Mouse (Mus musculus) lung, postnatal 0 days (tissue): ENCODE results near the gene Mvd. TPM values are rescaled to one million over a fixed set of nuclear protein-coding genes. Genes with fewer than 3 reads are reported as not detected.

Source experiments
- ATAC-seq: fragments of 200-750 bp; cut with Nextera tagmentation; 2 replicates; pipeline ENCODE4 v1.8.0; 2017; ENCODE audit warnings: moderate library complexity
- DNase-seq: peaks from one replicate; pipeline ENCODE4 v3.0.0-alpha.2; 2016; ENCODE audit warnings: low spot score
- H3K27ac ChIP-seq: fragments of 300-500 bp; sonication (generic); 2 replicates; pipeline ENCODE4 v1.5.1; 2014; ENCODE audit warnings: antibody characterized with exemption, mild to moderate bottlenecking, low read length, mixed read lengths
- H3K27me3 ChIP-seq: fragments of 300-500 bp; sonication (generic); replicated peaks from 2 replicates; pipeline ENCODE4 v1.6.1; 2014; ENCODE audit warnings: low read length, mixed read lengths; ENCODE audit not compliant: insufficient read depth
- H3K36me3 ChIP-seq: fragments of 300-500 bp; sonication (generic); 2 replicates; pipeline ENCODE4 v1.6.1; 2014; ENCODE audit warnings: low read length, mixed read lengths; ENCODE audit not compliant: insufficient read depth
- H3K4me1 ChIP-seq: fragments of 300-500 bp; sonication (generic); 2 replicates; pipeline ENCODE4 v1.6.1; 2014; ENCODE audit warnings: antibody characterized with exemption, low read depth, low read length, mixed read lengths; ENCODE audit not compliant: insufficient read depth
- H3K4me2 ChIP-seq: fragments of 300-500 bp; sonication (generic); replicated peaks from 2 replicates; pipeline ENCODE4 v1.6.1; 2014; ENCODE audit warnings: low read depth, mild to moderate bottlenecking, low read length, moderate library complexity, mixed read lengths
- H3K4me3 ChIP-seq: fragments of 300-500 bp; sonication (generic); 2 replicates; pipeline ENCODE4 v1.5.1; 2014; ENCODE audit warnings: low read depth, low read length
- H3K9ac ChIP-seq: fragments of 300-500 bp; sonication (generic); replicated peaks from 2 replicates; pipeline ENCODE4 v1.6.1; 2014; ENCODE audit warnings: low read depth, mild to moderate bottlenecking
- H3K9me3 ChIP-seq: fragments of 300-500 bp; sonication (generic); 2 replicates; pipeline ENCODE4 v1.6.1; 2016; ENCODE audit warnings: low read length, mixed read lengths
- CTCF ChIP-seq: IDR thresholded peaks from 2 replicates; pipeline ENCODE4 v1.5.1; 2016; ENCODE audit warnings: antibody characterized with exemption, mild to moderate bottlenecking
- EP300 ChIP-seq: IDR thresholded peaks from 2 replicates; pipeline ENCODE4 v1.6.1; 2016; ENCODE audit warnings: antibody characterized with exemption, mild to moderate bottlenecking, control low read depth
- WGBS: fragments of 180-500 bp; shearing (Covaris S2); extraction: QIAGEN DNeasy Blood & Tissue Kit; methylation state at CpG from one replicate; pipeline ENCODE4 v1.1.7; 2014; 5-methylcytosine and 5-hydroxymethylcytosine counted together
- polyA plus RNA-seq: library from polyadenylated mRNA; unstranded; fragments of >200 nt; fragmentation: Nextera tagmentation; extraction: Ambion mirVana; gene quantifications from 2 replicates; pipeline ENCODE4 v1.2.1, GENCODE M21; 2015

Mvd gene
- polyA plus RNA-seq, 1 experiment from 2014 or later: 29.2 TPM

DNA sequence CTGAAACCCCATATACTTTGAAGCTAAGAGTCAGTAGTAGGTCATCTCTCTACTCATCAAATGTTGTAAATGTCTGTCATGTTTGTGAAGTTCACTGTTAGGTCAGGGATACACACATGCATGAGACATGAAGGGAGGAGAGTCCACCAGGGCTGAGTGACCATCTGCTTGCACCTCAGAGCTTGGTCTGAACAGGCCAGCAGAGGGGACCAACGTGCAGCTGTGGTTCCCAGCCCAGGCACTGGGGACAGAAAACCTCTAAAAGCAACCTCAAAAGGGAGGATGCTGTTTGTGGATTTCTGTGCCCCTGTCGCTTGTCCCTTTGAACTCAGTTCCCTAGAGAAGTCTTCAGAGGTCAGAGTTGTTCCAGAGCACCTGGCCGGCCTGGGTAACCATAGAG, 2.0 kb upstream of the Mvd start:
- peak; percentile 44 for DNase-seq
- no peak for ATAC-seq
- Histone ChIP-seq H3K9me3 (no peaks in the 10 kb centered on the region), H3K27ac (no peak overlapping the region), H3K27me3 (no peaks in the 10 kb centered on the region), H3K4me2 (peak overlapping the region; percentile 97; the same call in 1 of the 2 replicates), H3K36me3 (no peaks in the 10 kb centered on the region), H3K4me3 (no peak overlapping the region), H3K9ac (no peak overlapping the region), H3K4me1 (peaks cover 7% of the 10 kb centered on the region; the same call in 1 of the 2 replicates)
- whole genome bisulfite sequencing: 49% methylated on average over 3 of the region's 3 CpGs
- TF ChIP-seq EP300 (no peak), CTCF (peak; percentile 60)

- no peaks in the 10 kb centered on the region for H3K36me3 ChIP-seq
- DNase-seq (peak; percentile 97), ATAC-seq (peak; percentile 68)
- H3K27me3 ChIP-seq: no peaks in the 10 kb centered on the region
- H3K4me3 ChIP-seq: peak overlapping the region; percentile 52
- peak; percentile 95 for TF ChIP-seq EP300
- no peak for TF ChIP-seq CTCF
- H3K9ac ChIP-seq: peak overlapping the region; percentile 45
- peak overlapping the region; percentile 97 for H3K4me2 ChIP-seq
- under 1% methylated on average over 19 of the region's 19 CpGs for WGBS
- peaks cover 7% of the 10 kb centered on the region; the same call in 1 of the 2 replicates for H3K4me1 ChIP-seq
- H3K9me3 ChIP-seq: no peaks in the 10 kb centered on the region
- peak overlapping the region; percentile 90 for H3K27ac ChIP-seq
Measured at GRCm38 (mm10) chr8:122444058-122444748, 981 bp upstream of the Mvd start.

DNA sequence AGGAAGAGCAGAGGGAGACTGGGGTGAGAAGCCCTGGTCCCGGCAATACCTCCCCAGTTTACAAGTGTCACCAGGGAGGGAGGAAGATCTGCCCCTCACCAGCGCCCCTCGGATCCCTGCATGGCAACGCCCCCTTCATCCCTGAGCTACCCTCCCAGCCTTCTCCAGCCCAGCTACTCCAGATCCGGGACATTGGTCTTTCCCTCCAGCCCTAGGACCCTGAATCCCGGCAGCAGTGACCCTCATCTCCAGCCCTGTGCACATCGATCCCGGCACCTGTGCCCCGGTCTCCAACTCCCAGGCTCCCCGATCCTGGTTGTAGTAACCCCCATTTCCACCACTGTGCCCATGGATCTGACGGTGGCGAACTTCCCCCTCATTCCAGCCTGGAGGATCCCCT, 441 bp downstream of the Mvd start:
- peak overlapping the region; percentile 59; the same call in 1 of the 2 replicates for H3K27ac ChIP-seq
- TF ChIP-seq CTCF (no peak), EP300 (no peak)

GRCm38 (mm10) chr8:122442356-122442755, 866 bp downstream of the Mvd start:
- no peak for DNase-seq

More for the DNA sequence above, 441 bp downstream of the Mvd start:
- H3K27me3 ChIP-seq: no peaks in the 10 kb centered on the region
- no peaks in the 10 kb centered on the region for H3K9me3 ChIP-seq
- H3K4me2 ChIP-seq: peak overlapping the region; percentile 97
- peak overlapping the region; percentile 52 for H3K4me3 ChIP-seq
- peaks cover 7% of the 10 kb centered on the region; the same call in 1 of the 2 replicates for H3K4me1 ChIP-seq
- ATAC-seq (no peak), DNase-seq (no peak)
- 2% methylated on average over 11 of the region's 12 CpGs for WGBS
- H3K9ac ChIP-seq: peak overlapping the region; percentile 43
- H3K36me3 ChIP-seq: no peaks in the 10 kb centered on the region

GRCm38 (mm10) chr8:122441326-122441725, 1.9 kb downstream of the Mvd start:
- ATAC-seq: no peak
- WGBS: 88% methylated on average over 1 of the region's 1 CpGs
- Histone ChIP-seq H3K36me3 (no peaks in the 10 kb centered on the region), H3K4me3 (no peak overlapping the region), H3K9me3 (no peaks in the 10 kb centered on the region), H3K27me3 (no peaks in the 10 kb centered on the region), H3K9ac (no peak overlapping the region), H3K4me1 (peaks cover 7% of the 10 kb centered on the region; the same call in 1 of the 2 replicates), H3K4me2 (no peak overlapping the region), H3K27ac (no peak overlapping the region)
- TF ChIP-seq CTCF (no peak), EP300 (no peak)
- no peak for DNase-seq

More at GRCm38 (mm10) chr8:122442356-122442755, 866 bp downstream of the Mvd start:
- Histone ChIP-seq H3K27me3 (no peaks in the 10 kb centered on the region), H3K9me3 (no peaks in the 10 kb centered on the region), H3K9ac (peak overlapping the region; percentile 43), H3K36me3 (no peaks in the 10 kb centered on the region), H3K27ac (no peak overlapping the region), H3K4me1 (peaks cover 7% of the 10 kb centered on the region; the same call in 1 of the 2 replicates), H3K4me3 (peak overlapping the region; percentile 52), H3K4me2 (peak overlapping the region; percentile 97)
- WGBS: 23% methylated on average over 7 of the region's 7 CpGs
- ATAC-seq: no peak
- TF ChIP-seq EP300 (no peak), CTCF (no peak)

GRCm38 (mm10) chr8:122439336-122439735, 3.9 kb downstream of the Mvd start:
- no peak overlapping the region for H3K4me2 ChIP-seq
- H3K27me3 ChIP-seq: no peaks in the 10 kb centered on the region
- no peaks in the 10 kb centered on the region for H3K4me1 ChIP-seq
- no peak for TF ChIP-seq EP300
- TF ChIP-seq CTCF: no peak
- H3K4me3 ChIP-seq: no peak overlapping the region
- no peaks in the 10 kb centered on the region for H3K9me3 ChIP-seq
- H3K27ac ChIP-seq: no peak overlapping the region
- DNase-seq: no peak
- WGBS: 93% methylated on average over 16 of the region's 16 CpGs
- H3K9ac ChIP-seq: no peak overlapping the region
- ATAC-seq: no peak
- H3K36me3 ChIP-seq: no peaks in the 10 kb centered on the region
